Mouse (Mus musculus) E14TG2a.4 (cell line): ENCODE data around the gene Nup107.

Source experiments
- H3K27me3 ChIP-seq: 2 replicates; pipeline ENCODE4 v1.6.1; 2014; ENCODE audit warnings: low read length, control low read depth; ENCODE audit not compliant: insufficient read depth
- H3K36me3 ChIP-seq: 2 replicates; pipeline ENCODE4 v1.6.1; 2014; ENCODE audit warnings: low read length, control low read depth; ENCODE audit not compliant: insufficient read depth
- H3K4me1 ChIP-seq: replicated peaks from 2 replicates; pipeline ENCODE4 v1.6.1; 2014; ENCODE audit warnings: low read depth, low read length, control low read depth
- H3K4me3 ChIP-seq: replicated peaks from 2 replicates; pipeline ENCODE4 v1.5.1; 2014; ENCODE audit warnings: mild to moderate bottlenecking, low read length
- H3K9me3 ChIP-seq: 2 replicates; pipeline ENCODE4 v1.6.1; 2014; ENCODE audit warnings: low read length, control low read depth
- CTCF ChIP-seq: conservative IDR thresholded peaks from 2 replicates; pipeline ENCODE4 v1.5.1; 2014; ENCODE audit warnings: low read length
- NANOG ChIP-seq: IDR thresholded peaks from 2 replicates; pipeline ENCODE4 v1.6.1; 2014; ENCODE audit warnings: borderline replicate concordance, low read length, mixed read lengths
- POU5F1 ChIP-seq: IDR thresholded peaks from 2 replicates; pipeline ENCODE4 v1.6.1; 2014; ENCODE audit warnings: low read length, borderline replicate concordance

Nup107 gene

GRCm38 (mm10) chr10:117797684-117798083 lies 5.2 kb upstream of the Nup107 start:
- no peaks in the 10 kb centered on the region for H3K9me3 ChIP-seq
- H3K4me3 ChIP-seq, result no peak overlapping the region
- H3K4me1 ChIP-seq, result peaks cover 42% of the 10 kb centered on the region
- no peak for TF ChIP-seq NANOG
- no peak for TF ChIP-seq POU5F1
- no peak for TF ChIP-seq CTCF
- no peaks in the 10 kb centered on the region for H3K36me3 ChIP-seq
- H3K27me3 ChIP-seq, result no peaks in the 10 kb centered on the region

GRCm38 (mm10) chr10:117797106-117797505 lies 4.6 kb upstream of the Nup107 start:
- H3K4me1 ChIP-seq, result peaks cover 42% of the 10 kb centered on the region
- H3K27me3 ChIP-seq, result no peaks in the 10 kb centered on the region
- peak overlapping the region; percentile 0; the same call in 1 of the 2 replicates for H3K4me3 ChIP-seq
- H3K36me3 ChIP-seq, result no peaks in the 10 kb centered on the region
- TF ChIP-seq NANOG (no peak), CTCF (no peak), POU5F1 (no peak)
- H3K9me3 ChIP-seq, result no peaks in the 10 kb centered on the region

- Histone ChIP-seq H3K36me3 (peaks cover 3% of the 10 kb centered on the region; the same call in 1 of the 2 replicates), H3K27me3 (no peaks in the 10 kb centered on the region), H3K4me3 (no peak overlapping the region), H3K9me3 (no peaks in the 10 kb centered on the region), H3K4me1 (peaks cover 48% of the 10 kb centered on the region)
- TF ChIP-seq NANOG, result no peak
- no peak for TF ChIP-seq POU5F1
- peak; percentile 97 for TF ChIP-seq CTCF
Measured at GRCm38 (mm10) chr10:117796181-117796580, 3.7 kb upstream of the Nup107 start.

- Histone ChIP-seq H3K4me1 (peaks cover 58% of the 10 kb centered on the region), H3K4me3 (no peak overlapping the region), H3K36me3 (peaks cover 13% of the 10 kb centered on the region), H3K27me3 (no peaks in the 10 kb centered on the region), H3K9me3 (no peaks in the 10 kb centered on the region)
- no peak for TF ChIP-seq POU5F1
Measured at GRCm38 (mm10) chr10:117795206-117795605, 2.7 kb upstream of the Nup107 start.

GRCm38 (mm10) chr10:117793436-117794030 lies 1.0 kb upstream of the Nup107 start:
- TF ChIP-seq NANOG (no peak), POU5F1 (no peak), CTCF (no peak)
- peaks cover 60% of the 10 kb centered on the region for H3K4me1 ChIP-seq
- H3K27me3 ChIP-seq, result no peaks in the 10 kb centered on the region
- peaks cover 24% of the 10 kb centered on the region for H3K36me3 ChIP-seq
- peak overlapping the region; percentile 99 for H3K4me3 ChIP-seq
- no peaks in the 10 kb centered on the region for H3K9me3 ChIP-seq

- Histone ChIP-seq H3K4me3 (peak overlapping the region; percentile 99), H3K9me3 (no peaks in the 10 kb centered on the region)
Measured at GRCm38 (mm10) chr10:117791171-117791470, 1.4 kb downstream of the Nup107 start.

GRCm38 (mm10) chr10:117790421-117791170 lies 1.9 kb downstream of the Nup107 start:
- Histone ChIP-seq H3K36me3 (peaks cover 52% of the 10 kb centered on the region), H3K4me1 (peaks cover 50% of the 10 kb centered on the region), H3K4me3 (peak overlapping the region; percentile 99; the same call in 1 of the 2 replicates), H3K9me3 (no peaks in the 10 kb centered on the region), H3K27me3 (no peaks in the 10 kb centered on the region)
- TF ChIP-seq CTCF (no peak), NANOG (no peak), POU5F1 (no peak)

More at GRCm38 (mm10) chr10:117791171-117791470, 1.4 kb downstream of the Nup107 start:
- peaks cover 46% of the 10 kb centered on the region for H3K36me3 ChIP-seq
- H3K4me1 ChIP-seq, result peaks cover 51% of the 10 kb centered on the region
- TF ChIP-seq NANOG, result no peak
- TF ChIP-seq POU5F1, result no peak
- TF ChIP-seq CTCF, result no peak
- no peaks in the 10 kb centered on the region for H3K27me3 ChIP-seq

- H3K4me3 ChIP-seq, result no peak overlapping the region
- peaks cover 44% of the 10 kb centered on the region for H3K4me1 ChIP-seq
- no peaks in the 10 kb centered on the region for H3K27me3 ChIP-seq
- H3K9me3 ChIP-seq, result no peaks in the 10 kb centered on the region
- H3K36me3 ChIP-seq, result peaks cover 57% of the 10 kb centered on the region
- TF ChIP-seq POU5F1 (no peak), CTCF (no peak)
Measured at GRCm38 (mm10) chr10:117790011-117790410, 2.5 kb downstream of the Nup107 start.
